Mouse (Mus musculus) forebrain, embryonic 16.5 days (tissue): ENCODE data around the gene Kiss1r. TPM values are rescaled to one million over a fixed set of nuclear protein-coding genes. Genes with fewer than 3 reads are reported as not detected.
A peak's percentile ranks its signal among the peaks of the same experiment; 100 is the strongest.
"Not testable (repeated sequence)": the region's sequence is repeated elsewhere in the genome, so short reads cannot be mapped to it uniquely, and the experiment has no call there.

Source experiments
- ATAC-seq: fragments of 200-750 bp; cut with Nextera tagmentation; 2 replicates; pipeline ENCODE4 v1.8.0; 2017; ENCODE audit warnings: mild to moderate bottlenecking, moderate library complexity
- H3K27ac ChIP-seq: fragments of 300-500 bp; sonication (generic); 2 replicates; pipeline ENCODE4 v1.5.1; 2014; ENCODE audit warnings: low read length, control low read depth
- H3K27me3 ChIP-seq: fragments of 300-500 bp; sonication (generic); replicated peaks from 2 replicates; pipeline ENCODE4 v1.6.1; 2014; ENCODE audit warnings: low read length; ENCODE audit not compliant: control insufficient read depth, insufficient read depth
- H3K36me3 ChIP-seq: fragments of 300-500 bp; sonication (generic); 2 replicates; pipeline ENCODE4 v1.6.1; 2014; ENCODE audit not compliant: control insufficient read depth, insufficient read depth
- H3K4me1 ChIP-seq: fragments of 300-500 bp; sonication (generic); replicated peaks from 2 replicates; pipeline ENCODE4 v1.6.1; 2014; ENCODE audit warnings: low read length; ENCODE audit not compliant: control insufficient read depth, insufficient read depth
- H3K4me2 ChIP-seq: fragments of 300-500 bp; sonication (generic); 2 replicates; pipeline ENCODE4 v1.6.1; 2014; ENCODE audit warnings: mild to moderate bottlenecking, low read length, control low read depth
- H3K4me3 ChIP-seq: fragments of 300-500 bp; sonication (generic); replicated peaks from 2 replicates; pipeline ENCODE4 v1.5.1; 2014; ENCODE audit warnings: mild to moderate bottlenecking, low read length, control low read depth
- H3K9ac ChIP-seq: fragments of 300-500 bp; sonication (generic); replicated peaks from 2 replicates; pipeline ENCODE4 v1.6.1; 2014; ENCODE audit warnings: low read depth, low read length, control low read depth
- H3K9me3 ChIP-seq: fragments of 300-500 bp; sonication (generic); 2 replicates; pipeline ENCODE4 v1.6.1; 2016; ENCODE audit warnings: low read length; ENCODE audit not compliant: control insufficient read depth
- WGBS: fragments of 180-500 bp; shearing (Covaris S2); extraction: QIAGEN DNeasy Blood & Tissue Kit; methylation state at CpG from one replicate; pipeline ENCODE4 v1.1.7; 2014; 5-methylcytosine and 5-hydroxymethylcytosine counted together
- polyA plus RNA-seq: library from polyadenylated mRNA; unstranded; fragments of >200 nt; fragmentation: Nextera tagmentation; extraction: Ambion mirVana; gene quantifications from 2 replicates; pipeline ENCODE4 v1.2.1, GENCODE M21; 2015

The Kiss1r gene
- polyA plus RNA-seq, 1 experiment from 2014 or later: 2.7 TPM

- H3K36me3 ChIP-seq, H3K27me3 ChIP-seq, H3K9ac ChIP-seq, H3K9me3 ChIP-seq, ATAC-seq, H3K4me1 ChIP-seq, H3K27ac ChIP-seq: not testable (repeated sequence)
- H3K4me3 ChIP-seq: peak overlapping the region; percentile 97
- WGBS: 31% methylated on average over 10 of the region's 10 CpGs
- peak overlapping the region; percentile 8; the same call in 1 of the 2 replicates for H3K4me2 ChIP-seq
These were observed 42.6 kb downstream of the Kiss1r start for GRCm38 (mm10) chr10:79959412-79959811.

- peak within 1 kb of the TSS; percentile 71 for H3K27ac ChIP-seq
These were observed 43.3 kb downstream of the Kiss1r start, which contains the start of gene Wdr18 for GRCm38 (mm10) chr10:79959847-79960601. Gene Wdr18 (plus strand): TSS chr10:79960152.

GRCm38 (mm10) chr10:79960671-79961294, 44.0 kb downstream of the Kiss1r start:
- 21% methylated on average over 10 of the region's 10 CpGs for WGBS
- H3K4me3 ChIP-seq: peak overlapping the region; percentile 97
- no peaks in the 10 kb centered on the region for H3K27me3 ChIP-seq
- H3K36me3 ChIP-seq: peaks cover 3% of the 10 kb centered on the region; the same call in 1 of the 2 replicates
- peak overlapping the region; percentile 82 for H3K9ac ChIP-seq
- no peak overlapping the region for H3K27ac ChIP-seq
- no peaks in the 10 kb centered on the region for H3K9me3 ChIP-seq
- ATAC-seq: no peak
- peaks cover 8% of the 10 kb centered on the region for H3K4me1 ChIP-seq
- peak overlapping the region; percentile 87 for H3K4me2 ChIP-seq

More at GRCm38 (mm10) chr10:79959847-79960601, 43.3 kb downstream of the Kiss1r start, which contains the start of gene Wdr18:
- H3K4me2 ChIP-seq: peak within 1 kb of the TSS; percentile 87
- no peaks in the 10 kb centered on the region for H3K9me3 ChIP-seq
- peak; percentile 98 for ATAC-seq
- H3K4me1 ChIP-seq: peaks cover 8% of the 10 kb centered on the region
- H3K9ac ChIP-seq: peak within 1 kb of the TSS; percentile 82
- H3K27me3 ChIP-seq: no peaks in the 10 kb centered on the region
- H3K36me3 ChIP-seq: peaks cover 3% of the 10 kb centered on the region; the same call in 1 of the 2 replicates
- under 1% methylated on average over 61 of the region's 61 CpGs for WGBS
- peak within 1 kb of the TSS; percentile 97 for H3K4me3 ChIP-seq

- Histone ChIP-seq H3K9ac (no peak overlapping the region), H3K4me1 (peaks cover 11% of the 10 kb centered on the region), H3K36me3 (peaks cover 19% of the 10 kb centered on the region), H3K4me3 (no peak overlapping the region), H3K4me2 (no peak overlapping the region), H3K9me3 (no peaks in the 10 kb centered on the region), H3K27ac (no peak overlapping the region), H3K27me3 (peaks cover 3% of the 10 kb centered on the region)
- WGBS: 94% methylated on average over 7 of the region's 7 CpGs
- no peak for ATAC-seq
These were observed 48.0 kb downstream of the Kiss1r start for GRCm38 (mm10) chr10:79964727-79965126.

- no peak overlapping the region for H3K4me3 ChIP-seq
- H3K4me1 ChIP-seq: peaks cover 11% of the 10 kb centered on the region
- ATAC-seq: no peak
- no peaks in the 10 kb centered on the region for H3K9me3 ChIP-seq
- no peak overlapping the region for H3K4me2 ChIP-seq
- H3K27ac ChIP-seq: no peak overlapping the region
- H3K36me3 ChIP-seq: peaks cover 19% of the 10 kb centered on the region
- peaks cover 7% of the 10 kb centered on the region for H3K27me3 ChIP-seq
- 84% methylated on average over 5 of the region's 5 CpGs for WGBS
- H3K9ac ChIP-seq: no peak overlapping the region
These were observed 48.6 kb downstream of the Kiss1r start for GRCm38 (mm10) chr10:79965325-79965724.

GRCm38 (mm10) chr10:79966886-79967400, 50.2 kb downstream of the Kiss1r start:
- no peak for ATAC-seq
- H3K4me3 ChIP-seq: no peak overlapping the region
- no peak overlapping the region for H3K4me2 ChIP-seq
- H3K36me3 ChIP-seq: peaks cover 19% of the 10 kb centered on the region
- peaks cover 11% of the 10 kb centered on the region for H3K4me1 ChIP-seq
- no peak overlapping the region for H3K27ac ChIP-seq
- H3K9me3 ChIP-seq: no peaks in the 10 kb centered on the region
- peaks cover 15% of the 10 kb centered on the region for H3K27me3 ChIP-seq
- H3K9ac ChIP-seq: no peak overlapping the region
- WGBS: 94% methylated on average over 5 of the region's 5 CpGs

- H3K27ac ChIP-seq: no peak overlapping the region
- no peak overlapping the region for H3K9ac ChIP-seq
- H3K4me1 ChIP-seq: peaks cover 11% of the 10 kb centered on the region
- no peak for ATAC-seq
- 86% methylated on average over 1 of the region's 1 CpGs for whole genome bisulfite sequencing
- H3K4me2 ChIP-seq: no peak overlapping the region
- H3K9me3 ChIP-seq: no peaks in the 10 kb centered on the region
- peaks cover 19% of the 10 kb centered on the region for H3K36me3 ChIP-seq
- peaks cover 15% of the 10 kb centered on the region for H3K27me3 ChIP-seq
- no peak overlapping the region for H3K4me3 ChIP-seq
These were observed 51.4 kb downstream of the Kiss1r start for GRCm38 (mm10) chr10:79968181-79968580.

GRCm38 (mm10) chr10:79969124-79969568, 52.4 kb downstream of the Kiss1r start:
- H3K9me3 ChIP-seq: no peaks in the 10 kb centered on the region
- H3K4me2 ChIP-seq: no peak overlapping the region
- peaks cover 15% of the 10 kb centered on the region for H3K36me3 ChIP-seq
- no peak overlapping the region for H3K27ac ChIP-seq
- H3K4me3 ChIP-seq: no peak overlapping the region
- 12% methylated on average over 3 of the region's 3 CpGs for WGBS
- ATAC-seq: no peak
- H3K9ac ChIP-seq: no peak overlapping the region
- peaks cover 15% of the 10 kb centered on the region for H3K27me3 ChIP-seq
- peaks cover 11% of the 10 kb centered on the region for H3K4me1 ChIP-seq
